Mouse (Mus musculus) cerebellum, adult 2 months (tissue): ENCODE data around the gene Wars. TPM values are rescaled to one million over a fixed set of nuclear protein-coding genes. Genes with fewer than 3 reads are reported as not detected.

Source experiments
- DNase-seq, 2 experiments: peaks; one replicate each; pipeline ENCODE4 v3.0.0; 2021
- H3K27ac ChIP-seq: fragments of 200-500 bp; 2 replicates; pipeline ENCODE4 v1.5.1; 2012; ENCODE audit warnings: low read length, control low read depth, inconsistent platforms; ENCODE audit not compliant: insufficient read depth
- H3K27me3 ChIP-seq: fragments of 200-500 bp; 2 replicates; pipeline ENCODE4 v1.6.1; 2012; ENCODE audit warnings: inconsistent platforms, mild to moderate bottlenecking, low read length, moderate library complexity; ENCODE audit not compliant: control insufficient read depth, insufficient read depth
- H3K4me1 ChIP-seq: fragments of 200-500 bp; 2 replicates; pipeline ENCODE4 v1.6.1; 2011; ENCODE audit warnings: low read length; ENCODE audit not compliant: control insufficient read depth, insufficient read depth
- H3K4me3 ChIP-seq: fragments of 200-500 bp; replicated peaks from 2 replicates; pipeline ENCODE3; 2011; ENCODE audit warnings: mild to moderate bottlenecking, low read depth, low read length, control low read depth; ENCODE audit not compliant: insufficient read depth
- CTCF ChIP-seq: fragments of 200-500 bp; IDR thresholded peaks from 2 replicates; pipeline ENCODE4 v1.5.1; 2011; ENCODE audit warnings: low read depth, mild to moderate bottlenecking, control low read depth, low read length, moderate library complexity, borderline replicate concordance; ENCODE audit not compliant: insufficient read depth
- POLR2A ChIP-seq: fragments of 200-500 bp; IDR thresholded peaks from 2 replicates; pipeline ENCODE4 v1.6.1; 2011; ENCODE audit warnings: low read length, control low read depth, borderline replicate concordance; ENCODE audit not compliant: insufficient read depth
- WGBS: fragments of 180-500 bp; shearing (Covaris S2); methylation state at CpG from one replicate; pipeline ENCODE4 v1.1.7; 2018; 5-methylcytosine and 5-hydroxymethylcytosine counted together
- polyA plus RNA-seq: library from polyadenylated mRNA; depleted of rRNA; stranded (reverse); fragments of >200 nt; gene quantifications from 2 replicates; pipeline ENCODE4 v1.2.3, GENCODE M21; 2012

The Wars gene
- polyA plus RNA-seq, 1 experiment: 120 TPM

DNA sequence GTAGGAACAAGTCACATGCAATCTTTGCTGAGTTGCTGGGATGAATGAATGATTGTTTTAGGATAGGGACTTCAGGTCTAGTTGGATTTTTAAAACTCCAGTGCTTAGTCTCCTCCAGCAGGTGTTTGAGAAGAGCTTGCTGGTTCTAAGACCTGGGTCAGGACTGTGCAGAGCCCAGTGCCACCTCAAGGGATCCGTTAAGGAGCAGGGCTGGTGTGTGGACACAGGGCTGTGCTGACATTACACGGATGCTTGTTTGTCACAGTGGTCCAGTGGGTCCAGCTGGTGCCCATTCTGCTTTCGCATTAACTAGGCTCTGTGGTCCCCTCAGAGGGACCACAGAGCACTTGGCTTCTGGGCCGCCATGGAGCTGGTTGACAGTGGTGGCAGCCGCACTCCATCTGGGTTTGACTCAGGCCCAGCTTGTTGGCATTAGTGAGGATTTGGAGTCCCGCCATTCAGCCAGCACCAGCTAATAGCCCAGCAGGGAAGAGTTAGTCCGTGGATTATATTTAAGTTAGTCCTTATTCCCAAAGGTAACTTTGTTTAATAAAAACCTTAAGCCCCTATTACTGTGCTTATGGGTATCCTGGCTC is 22.6 kb upstream of the Wars start:
- DNase-seq: no peak
- peaks cover 4% of the 10 kb centered on the region; the same call in 1 of the 2 replicates for H3K4me1 ChIP-seq

DNA sequence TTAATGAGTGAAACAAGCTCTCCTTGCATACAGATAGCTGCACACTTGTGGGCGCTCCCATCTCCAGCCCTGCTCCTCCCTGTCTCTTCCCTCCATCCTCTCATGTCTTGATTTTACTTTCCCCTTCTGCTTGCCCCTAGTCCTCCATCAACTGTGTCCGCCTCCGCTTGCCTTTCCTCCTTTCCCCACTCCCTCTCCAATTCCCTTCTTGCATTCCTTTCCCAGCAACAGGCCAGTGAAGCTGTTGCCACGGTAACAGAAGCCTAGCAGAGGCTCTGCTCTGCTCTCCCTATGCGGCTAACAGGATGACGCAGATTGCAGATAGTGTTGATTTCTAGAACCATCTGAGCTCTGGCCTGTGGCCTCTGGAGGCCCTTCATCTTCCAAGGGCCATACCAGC is 21.9 kb upstream of the Wars start:
- 54% methylated on average over 6 of the region's 6 CpGs for WGBS
- no peak overlapping the region for H3K27ac ChIP-seq
- peaks cover 9% of the 10 kb centered on the region for H3K4me1 ChIP-seq

More for the DNA sequence above, 22.6 kb upstream of the Wars start:
- Histone ChIP-seq H3K4me3 (no peak overlapping the region), H3K27ac (no peak overlapping the region), H3K27me3 (no peaks in the 10 kb centered on the region; the same call in 1 of the 2 replicates)
- no peak for TF ChIP-seq POLR2A
- TF ChIP-seq CTCF: no peak
- WGBS: 35% methylated on average over 7 of the region's 7 CpGs

DNA sequence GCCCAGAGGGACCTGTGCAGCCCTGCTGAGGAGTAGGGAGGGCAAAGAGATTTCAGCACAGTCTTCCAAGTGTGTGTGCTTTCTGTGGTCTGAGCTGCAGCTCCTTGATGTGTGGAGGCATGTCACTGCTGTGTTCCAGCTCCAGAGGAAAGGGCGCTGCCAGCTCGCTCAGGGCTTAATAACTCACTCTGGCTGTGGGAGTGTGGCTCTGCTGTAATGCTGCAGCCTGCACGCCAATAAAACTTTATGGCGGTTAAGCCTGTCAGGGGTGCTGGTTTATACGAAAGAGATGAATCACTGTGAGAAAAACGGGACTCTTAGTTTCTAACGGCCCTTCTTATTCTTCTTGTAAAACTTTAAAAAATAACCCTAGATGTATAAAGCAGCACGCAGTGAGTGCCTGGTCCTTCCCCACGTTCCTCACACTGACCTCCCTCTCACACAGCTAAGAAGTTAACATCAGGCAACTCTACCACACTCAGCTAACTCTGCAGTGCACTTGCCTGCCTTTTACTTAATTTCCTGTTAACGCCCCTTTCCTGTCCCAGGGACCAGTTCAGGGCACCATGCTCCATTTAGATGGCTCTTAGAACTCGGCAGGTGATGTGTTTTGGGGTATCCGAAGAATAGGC is 20.9 kb upstream of the Wars start:
- Histone ChIP-seq H3K27ac (no peak overlapping the region), H3K4me1 (peaks cover 9% of the 10 kb centered on the region)

More for the DNA sequence above, 21.9 kb upstream of the Wars start:
- no peaks in the 10 kb centered on the region; the same call in 1 of the 2 replicates for H3K27me3 ChIP-seq
- H3K4me3 ChIP-seq: no peak overlapping the region
- TF ChIP-seq CTCF: no peak
- no peak for TF ChIP-seq POLR2A
- DNase-seq: no peak

DNA sequence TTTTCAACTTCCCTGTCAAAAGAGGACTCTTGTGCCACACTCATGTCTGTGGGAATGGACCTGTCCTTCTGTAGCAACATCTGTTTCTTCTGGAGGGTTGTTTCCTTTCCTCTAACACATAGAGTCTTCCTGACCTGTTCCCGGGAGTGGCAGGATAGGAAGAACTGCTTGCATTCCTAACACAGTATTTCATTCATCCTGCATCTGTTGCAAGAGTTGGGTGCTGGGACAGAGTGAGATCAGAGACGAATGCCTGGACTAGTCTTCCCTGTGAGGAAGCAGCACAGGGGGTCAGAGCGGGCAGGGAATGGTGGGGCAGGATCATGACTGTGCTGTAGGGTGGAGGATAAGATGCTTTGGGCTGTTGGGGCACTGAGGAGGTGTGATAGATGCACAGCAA is 20.2 kb upstream of the Wars start:
- WGBS: 77% methylated on average over 3 of the region's 3 CpGs
- Histone ChIP-seq H3K4me1 (peaks cover 9% of the 10 kb centered on the region), H3K27me3 (no peaks in the 10 kb centered on the region; the same call in 1 of the 2 replicates), H3K27ac (no peak overlapping the region), H3K4me3 (no peak overlapping the region)
- no peak for DNase-seq
- no peak for TF ChIP-seq POLR2A
- TF ChIP-seq CTCF: no peak

More for the DNA sequence above, 20.9 kb upstream of the Wars start:
- TF ChIP-seq POLR2A: no peak
- no peak for TF ChIP-seq CTCF
- Histone ChIP-seq H3K4me3 (no peak overlapping the region), H3K27me3 (no peaks in the 10 kb centered on the region; the same call in 1 of the 2 replicates)
- WGBS: 70% methylated on average over 12 of the region's 12 CpGs
- no peak for DNase-seq

DNA sequence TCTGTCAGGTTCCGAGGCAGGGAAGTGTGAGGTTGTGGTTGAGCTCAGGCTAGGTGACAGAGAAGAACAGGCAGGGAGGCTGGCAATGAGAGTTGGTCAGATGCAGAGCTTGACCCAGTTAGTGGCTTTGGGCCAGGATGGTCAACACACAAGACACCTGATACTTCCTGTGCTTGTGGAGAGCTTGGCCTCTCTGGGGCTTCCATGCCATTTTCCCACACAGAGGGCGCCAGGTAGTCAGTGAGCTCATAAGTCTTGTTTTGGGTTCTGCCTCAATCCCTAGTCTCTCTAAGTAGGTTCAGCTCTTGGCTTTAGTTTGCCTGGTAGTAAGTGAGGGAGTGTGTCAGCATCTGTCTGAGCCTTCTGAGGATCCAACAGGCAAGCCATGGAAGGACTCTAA is 18.5 kb upstream of the Wars start:
- Histone ChIP-seq H3K4me3 (no peak overlapping the region), H3K4me1 (peaks cover 9% of the 10 kb centered on the region), H3K27me3 (no peaks in the 10 kb centered on the region; the same call in 1 of the 2 replicates), H3K27ac (no peak overlapping the region)
- no peak for TF ChIP-seq POLR2A
- no peak for TF ChIP-seq CTCF
- 88% methylated on average over 2 of the region's 2 CpGs for WGBS
- no peak for DNase-seq

DNA sequence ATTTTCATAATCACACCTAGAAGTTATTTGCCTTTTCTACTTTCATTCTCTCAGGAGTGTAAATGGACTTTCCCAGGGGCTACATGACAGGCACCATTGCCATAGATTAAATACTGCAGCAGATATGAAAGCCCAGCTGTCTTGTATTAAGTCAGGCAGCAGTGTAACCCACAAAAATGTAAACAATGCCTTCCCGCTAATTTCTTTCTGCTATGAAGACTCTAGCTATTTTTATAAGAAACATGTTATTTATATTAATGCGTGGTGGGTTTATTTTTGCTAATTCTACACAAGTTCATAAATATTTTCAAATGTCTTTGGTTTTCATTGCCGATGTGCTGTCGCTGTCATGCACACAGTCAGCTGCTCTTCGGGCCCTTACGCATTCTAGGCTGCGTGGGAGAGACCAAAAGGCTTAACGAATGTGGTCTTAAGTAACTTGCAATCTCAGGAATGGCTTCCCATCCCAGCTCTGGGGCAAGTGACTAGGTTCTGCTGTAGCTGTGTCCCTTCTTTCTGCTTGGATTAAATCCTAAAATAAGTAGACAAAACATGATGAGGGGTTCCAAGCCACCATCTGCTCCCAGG is 16.0 kb upstream of the Wars start:
- Histone ChIP-seq H3K4me1 (peaks cover 9% of the 10 kb centered on the region), H3K27ac (no peak overlapping the region)
- WGBS: 92% methylated on average over 8 of the region's 8 CpGs

DNA sequence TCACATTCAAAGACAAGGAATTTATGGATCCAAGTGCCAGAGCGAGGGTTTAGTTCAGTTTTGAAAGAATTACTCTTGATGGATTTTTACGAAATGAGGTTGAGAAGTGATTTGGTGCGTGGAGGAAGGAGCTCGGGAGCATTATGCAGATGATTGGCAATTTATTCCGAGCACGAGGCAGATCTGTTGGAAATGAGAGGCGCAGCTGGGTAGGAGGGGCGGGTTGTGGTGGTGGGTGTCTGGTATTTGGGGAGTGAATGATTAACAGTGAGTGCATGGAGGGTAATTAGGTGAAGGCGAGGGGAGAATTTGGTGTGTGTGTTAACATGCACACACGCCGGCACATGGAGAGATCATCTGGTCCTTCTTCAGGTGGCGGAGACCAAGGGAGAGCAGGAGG is 12.4 kb upstream of the Wars start:
- no peak for TF ChIP-seq POLR2A
- no peak for TF ChIP-seq CTCF
- WGBS: 68% methylated on average over 12 of the region's 12 CpGs

More for the DNA sequence above, 16.0 kb upstream of the Wars start:
- DNase-seq: no peak
- H3K27me3 ChIP-seq: no peaks in the 10 kb centered on the region
- no peak overlapping the region for H3K4me3 ChIP-seq
- no peak for TF ChIP-seq POLR2A
- TF ChIP-seq CTCF: no peak

More for the DNA sequence above, 12.4 kb upstream of the Wars start:
- Histone ChIP-seq H3K4me3 (no peak overlapping the region), H3K27me3 (no peaks in the 10 kb centered on the region), H3K27ac (no peak overlapping the region), H3K4me1 (peaks cover 4% of the 10 kb centered on the region)
- no peak for DNase-seq
